Mouse (Mus musculus): ENCODE results near the gene Birc2.
"Not testable (repeated sequence)": the region's sequence is repeated elsewhere in the genome, so short reads cannot be mapped to it uniquely, and the experiment has no call there.

Birc2 gene

GRCm38 (mm10) chr9:7836905-7837805 is at the start of gene Birc2:
Birc2 (minus strand) TSS chr9:7837064.
- peak; percentile 87 for DNase-seq (ENCODE audit: low spot score)

GRCm38 (mm10) chr9:7884346-7884745 is 47.5 kb upstream of the Birc2 start:
- no peak for DNase-seq (ENCODE audit: low spot score)

- DNase-seq (ENCODE audit: low spot score), result no peak
These were observed 45.5 kb upstream of the Birc2 start for GRCm38 (mm10) chr9:7882304-7882865.

- DNase-seq (ENCODE audit: low spot score), result no peak
These were observed 36.8 kb upstream of the Birc2 start for GRCm38 (mm10) chr9:7873511-7874211.

GRCm38 (mm10) chr9:7872775-7873439 is 36.0 kb upstream of the Birc2 start, which contains the start of gene Birc3:
Birc3 (minus strand) TSS chr9:7873186.
- DNase-seq (ENCODE audit: low spot score), result peak; percentile 54

- DNase-seq (ENCODE audit: low spot score), result no peak
These were observed 35.3 kb upstream of the Birc2 start for GRCm38 (mm10) chr9:7872044-7872774.

GRCm38 (mm10) chr9:7871316-7872043 is 34.6 kb upstream of the Birc2 start:
- no peak for DNase-seq (ENCODE audit: low spot score)

- no peak for DNase-seq (ENCODE audit: low spot score)
These were observed 33.9 kb upstream of the Birc2 start for GRCm38 (mm10) chr9:7870556-7871315.

GRCm38 (mm10) chr9:7868838-7869491 is 32.1 kb upstream of the Birc2 start:
- no peak for DNase-seq (ENCODE audit: low spot score)

GRCm38 (mm10) chr9:7867981-7868380 is 31.1 kb upstream of the Birc2 start:
- no peak for DNase-seq (ENCODE audit: low spot score)

GRCm38 (mm10) chr9:7866981-7867380 is 30.1 kb upstream of the Birc2 start:
- DNase-seq (ENCODE audit: low spot score), result not testable (repeated sequence)

GRCm38 (mm10) chr9:7860976-7861375 is 24.1 kb upstream of the Birc2 start:
- DNase-seq (ENCODE audit: low spot score), result no peak

- DNase-seq (ENCODE audit: low spot score), result no peak
These were observed 19.0 kb upstream of the Birc2 start for GRCm38 (mm10) chr9:7855912-7856311.

- DNase-seq (ENCODE audit: low spot score), result no peak
These were observed 18.5 kb upstream of the Birc2 start for GRCm38 (mm10) chr9:7855374-7855773.

- not testable (repeated sequence) for DNase-seq (ENCODE audit: low spot score)
These were observed 17.3 kb upstream of the Birc2 start for GRCm38 (mm10) chr9:7854196-7854595.

- DNase-seq (ENCODE audit: low spot score), result no peak
These were observed 15.7 kb upstream of the Birc2 start for GRCm38 (mm10) chr9:7852346-7853230.

- no peak for DNase-seq (ENCODE audit: low spot score)
These were observed 15.0 kb upstream of the Birc2 start for GRCm38 (mm10) chr9:7851841-7852240.

GRCm38 (mm10) chr9:7848191-7848590 is 11.3 kb upstream of the Birc2 start:
- no peak for DNase-seq (ENCODE audit: low spot score)
